Mouse (Mus musculus): Measurements from ENCODE around the gene Cox5b. TPM values are rescaled to one million over a fixed set of nuclear protein-coding genes. Genes with fewer than 3 reads are reported as not detected.
"Not testable (repeated sequence)": the region's sequence is repeated elsewhere in the genome, so short reads cannot be mapped to it uniquely, and the experiment has no call there.

The Cox5b gene
- polyA plus RNA-seq, 1 experiment from 2014 or later = 569 TPM

GRCm38 (mm10) chr1:36665165-36665723 is 26.0 kb upstream of the Cox5b start:
- H3K4me2 ChIP-seq (replicated peaks) = no peak overlapping the region
- WGBS = 77% methylated on average over 11 of the region's 11 CpGs
- H3K27ac ChIP-seq (replicated peaks) = no peak overlapping the region
- H3K9me3 ChIP-seq (replicated peaks) = no peaks in the 10 kb centered on the region
- peaks cover 5% of the 10 kb centered on the region; the same call in 1 of the 2 replicates for H3K4me1 ChIP-seq
- no peaks in the 10 kb centered on the region for H3K36me3 ChIP-seq
- no peak overlapping the region for H3K9ac ChIP-seq
- no peaks in the 10 kb centered on the region for H3K27me3 ChIP-seq
- ATAC-seq (ENCODE audit: insufficient number of reproducible peaks, low FRiP score, low TSS enrichment, low read depth) = no peak
- no peak overlapping the region for H3K4me3 ChIP-seq (replicated peaks)

GRCm38 (mm10) chr1:36665934-36666333 is 25.3 kb upstream of the Cox5b start:
- ATAC-seq (ENCODE audit: insufficient number of reproducible peaks, low FRiP score, low TSS enrichment, low read depth) = no peak
- Histone ChIP-seq H3K36me3 (no peaks in the 10 kb centered on the region), H3K4me1 (peaks cover 5% of the 10 kb centered on the region; the same call in 1 of the 2 replicates), H3K27me3 (no peaks in the 10 kb centered on the region), H3K27ac (replicated peaks) (no peak overlapping the region), H3K4me3 (replicated peaks) (no peak overlapping the region), H3K9ac (no peak overlapping the region), H3K4me2 (replicated peaks) (no peak overlapping the region), H3K9me3 (replicated peaks) (no peaks in the 10 kb centered on the region)
- WGBS = 76% methylated on average over 4 of the region's 4 CpGs

GRCm38 (mm10) chr1:36668007-36668406 is 23.2 kb upstream of the Cox5b start:
- not testable (repeated sequence) for H3K36me3 ChIP-seq; H3K4me1 ChIP-seq; ATAC-seq (ENCODE audit: insufficient number of reproducible peaks, low FRiP score, low TSS enrichment, low read depth); H3K9me3 ChIP-seq (replicated peaks); H3K4me2 ChIP-seq (replicated peaks); H3K27ac ChIP-seq (replicated peaks); H3K27me3 ChIP-seq; H3K9ac ChIP-seq; H3K4me3 ChIP-seq (replicated peaks)
- 71% methylated on average over 4 of the region's 4 CpGs for WGBS

GRCm38 (mm10) chr1:36670256-36670655 is 21.0 kb upstream of the Cox5b start:
- Histone ChIP-seq H3K27me3 (no peaks in the 10 kb centered on the region), H3K4me3 (replicated peaks) (no peak overlapping the region), H3K9me3 (replicated peaks) (no peaks in the 10 kb centered on the region), H3K36me3 (no peaks in the 10 kb centered on the region), H3K27ac (replicated peaks) (no peak overlapping the region), H3K9ac (no peak overlapping the region), H3K4me2 (replicated peaks) (no peak overlapping the region), H3K4me1 (peaks cover 7% of the 10 kb centered on the region)
- no peak for ATAC-seq (ENCODE audit: insufficient number of reproducible peaks, low FRiP score, low TSS enrichment, low read depth)
- WGBS = 72% methylated on average over 4 of the region's 4 CpGs

- no peaks in the 10 kb centered on the region for H3K9me3 ChIP-seq (replicated peaks)
- no peaks in the 10 kb centered on the region for H3K27me3 ChIP-seq
- no peak for ATAC-seq (ENCODE audit: insufficient number of reproducible peaks, low FRiP score, low TSS enrichment, low read depth)
- H3K4me2 ChIP-seq (replicated peaks) = no peak overlapping the region
- no peak overlapping the region for H3K27ac ChIP-seq (replicated peaks)
- peaks cover 4% of the 10 kb centered on the region for H3K4me1 ChIP-seq
- H3K36me3 ChIP-seq = no peaks in the 10 kb centered on the region
- no peak overlapping the region for H3K9ac ChIP-seq
- 95% methylated on average over 10 of the region's 10 CpGs for WGBS
- H3K4me3 ChIP-seq (replicated peaks) = no peak overlapping the region
Observed at GRCm38 (mm10) chr1:36671260-36671659, 20.0 kb upstream of the Cox5b start.

- Histone ChIP-seq H3K4me2 (replicated peaks) (peak overlapping the region; percentile 21; the same call in 1 of the 2 replicates), H3K9ac (no peak overlapping the region), H3K27me3 (no peaks in the 10 kb centered on the region), H3K36me3 (no peaks in the 10 kb centered on the region), H3K27ac (replicated peaks) (peak overlapping the region; percentile 44), H3K4me1 (peaks cover 4% of the 10 kb centered on the region), H3K4me3 (replicated peaks) (no peak overlapping the region), H3K9me3 (replicated peaks) (no peaks in the 10 kb centered on the region)
- 28% methylated on average over 16 of the region's 16 CpGs for WGBS
- no peak for ATAC-seq (ENCODE audit: insufficient number of reproducible peaks, low FRiP score, low TSS enrichment, low read depth)
Observed at GRCm38 (mm10) chr1:36672648-36673350, 18.4 kb upstream of the Cox5b start.

- no peaks in the 10 kb centered on the region for H3K36me3 ChIP-seq
- peaks cover 4% of the 10 kb centered on the region for H3K4me1 ChIP-seq
- ATAC-seq (ENCODE audit: insufficient number of reproducible peaks, low FRiP score, low TSS enrichment, low read depth) = no peak
- no peak overlapping the region for H3K4me3 ChIP-seq (replicated peaks)
- H3K27ac ChIP-seq (replicated peaks) = no peak overlapping the region
- 48% methylated on average over 3 of the region's 3 CpGs for WGBS
- no peak overlapping the region for H3K4me2 ChIP-seq (replicated peaks)
- H3K9ac ChIP-seq = no peak overlapping the region
- no peaks in the 10 kb centered on the region for H3K27me3 ChIP-seq
- no peaks in the 10 kb centered on the region for H3K9me3 ChIP-seq (replicated peaks)
Observed at GRCm38 (mm10) chr1:36674936-36675335, 16.3 kb upstream of the Cox5b start.

GRCm38 (mm10) chr1:36680893-36681292 is 10.4 kb upstream of the Cox5b start:
- Histone ChIP-seq H3K4me2 (replicated peaks) (no peak overlapping the region), H3K9me3 (replicated peaks) (no peaks in the 10 kb centered on the region), H3K9ac (no peak overlapping the region), H3K4me3 (replicated peaks) (no peak overlapping the region), H3K36me3 (no peaks in the 10 kb centered on the region), H3K27me3 (no peaks in the 10 kb centered on the region), H3K4me1 (peaks cover 10% of the 10 kb centered on the region; the same call in 1 of the 2 replicates), H3K27ac (replicated peaks) (no peak overlapping the region)
- no peak for ATAC-seq (ENCODE audit: insufficient number of reproducible peaks, low FRiP score, low TSS enrichment, low read depth)
- 70% methylated on average over 7 of the region's 7 CpGs for WGBS

- Histone ChIP-seq H3K4me2 (replicated peaks) (no peak within 1 kb of the TSS), H3K36me3 (no peaks in the 10 kb centered on the region), H3K27ac (replicated peaks) (no peak within 1 kb of the TSS), H3K9me3 (replicated peaks) (no peaks in the 10 kb centered on the region), H3K27me3 (no peaks in the 10 kb centered on the region), H3K4me1 (peaks cover 10% of the 10 kb centered on the region; the same call in 1 of the 2 replicates), H3K4me3 (replicated peaks) (no peak within 1 kb of the TSS), H3K9ac (no peak within 1 kb of the TSS)
- no peak for ATAC-seq (ENCODE audit: insufficient number of reproducible peaks, low FRiP score, low TSS enrichment, low read depth)
- 90% methylated on average over 39 of the region's 39 CpGs for WGBS
Observed at GRCm38 (mm10) chr1:36682620-36683355, 8.5 kb upstream of the Cox5b start, which contains the start of gene Fam178b. Gene Fam178b, minus strand, starts transcription at chr1:36683183.

- H3K36me3 ChIP-seq = no peaks in the 10 kb centered on the region
- H3K27ac ChIP-seq (replicated peaks) = no peak overlapping the region
- H3K27me3 ChIP-seq = no peaks in the 10 kb centered on the region
- H3K4me2 ChIP-seq (replicated peaks) = no peak overlapping the region
- ATAC-seq (ENCODE audit: insufficient number of reproducible peaks, low FRiP score, low TSS enrichment, low read depth) = peak; percentile 76; the same call in 1 of the 2 replicates
- whole genome bisulfite sequencing = 9% methylated on average over 13 of the region's 13 CpGs
- H3K9ac ChIP-seq = no peak overlapping the region
- H3K4me1 ChIP-seq = peaks cover 10% of the 10 kb centered on the region; the same call in 1 of the 2 replicates
- no peaks in the 10 kb centered on the region for H3K9me3 ChIP-seq (replicated peaks)
- H3K4me3 ChIP-seq (replicated peaks) = no peak overlapping the region
Observed at GRCm38 (mm10) chr1:36683810-36684467, 7.3 kb upstream of the Cox5b start.

- no peak for ATAC-seq (ENCODE audit: insufficient number of reproducible peaks, low FRiP score, low TSS enrichment, low read depth)
- Histone ChIP-seq H3K4me2 (replicated peaks) (peak overlapping the region; percentile 67), H3K9ac (peak overlapping the region; percentile 9; the same call in 1 of the 2 replicates), H3K4me3 (replicated peaks) (peak overlapping the region; percentile 83), H3K4me1 (peaks cover 12% of the 10 kb centered on the region), H3K27me3 (no peaks in the 10 kb centered on the region), H3K27ac (replicated peaks) (no peak overlapping the region), H3K36me3 (peaks cover 24% of the 10 kb centered on the region), H3K9me3 (replicated peaks) (no peaks in the 10 kb centered on the region)
- 61% methylated on average over 11 of the region's 11 CpGs for WGBS
Observed at GRCm38 (mm10) chr1:36690671-36691235, 496 bp upstream of the Cox5b start.

All from embryonic facial prominence, embryonic 15.5 days (tissue).